Mouse (Mus musculus) embryonic facial prominence, embryonic 15.5 days (tissue): ENCODE data around the gene Ak7. TPM values are rescaled to one million over a fixed set of nuclear protein-coding genes. Genes with fewer than 3 reads are reported as not detected.

Experiments used
- ATAC-seq: fragments of 200-750 bp; cut with Nextera tagmentation; 2 replicates; pipeline ENCODE4 v1.8.0; 2017; ENCODE audit warnings: low read depth, moderate TSS enrichment; ENCODE audit not compliant: insufficient number of reproducible peaks, low FRiP score, low TSS enrichment
- H3K27ac ChIP-seq: fragments of 300-500 bp; sonication (generic); replicated peaks from 2 replicates; pipeline ENCODE4 v1.5.1; 2015; ENCODE audit warnings: mild to moderate bottlenecking, inconsistent platforms
- H3K27me3 ChIP-seq: fragments of 300-500 bp; sonication (generic); 2 replicates; pipeline ENCODE4 v1.6.1; 2015; ENCODE audit warnings: inconsistent platforms
- H3K36me3 ChIP-seq: fragments of 300-500 bp; sonication (generic); 2 replicates; pipeline ENCODE4 v1.6.1; 2015; ENCODE audit warnings: mild to moderate bottlenecking, inconsistent platforms
- H3K4me1 ChIP-seq: fragments of 300-500 bp; sonication (generic); 2 replicates; pipeline ENCODE4 v1.6.1; 2015; ENCODE audit warnings: inconsistent platforms
- H3K4me2 ChIP-seq: fragments of 300-500 bp; sonication (generic); replicated peaks from 2 replicates; pipeline ENCODE4 v1.6.1; 2015; ENCODE audit warnings: mild to moderate bottlenecking, inconsistent platforms
- H3K4me3 ChIP-seq: fragments of 300-500 bp; sonication (generic); replicated peaks from 2 replicates; pipeline ENCODE4 v1.5.1; 2015; ENCODE audit warnings: mild to moderate bottlenecking, inconsistent platforms
- H3K9ac ChIP-seq: fragments of 300-500 bp; sonication (generic); 2 replicates; pipeline ENCODE4 v1.6.1; 2015; ENCODE audit warnings: inconsistent platforms
- H3K9me3 ChIP-seq: fragments of 300-500 bp; sonication (generic); replicated peaks from 2 replicates; pipeline ENCODE4 v1.6.1; 2016; ENCODE audit warnings: inconsistent platforms
- WGBS: fragments of 180-500 bp; shearing (Covaris S2); methylation state at CpG from one replicate; pipeline ENCODE4 v1.1.7; 2015; 5-methylcytosine and 5-hydroxymethylcytosine counted together
- polyA plus RNA-seq: library from polyadenylated mRNA; unstranded; fragments of >200 nt; fragmentation: Nextera tagmentation; extraction: Ambion mirVana; gene quantifications from 2 replicates; pipeline ENCODE4 v1.2.1, GENCODE M21; 2015

Ak7 gene
- polyA plus RNA-seq, 1 experiment from 2014 or later, result 4.7 TPM

DNA sequence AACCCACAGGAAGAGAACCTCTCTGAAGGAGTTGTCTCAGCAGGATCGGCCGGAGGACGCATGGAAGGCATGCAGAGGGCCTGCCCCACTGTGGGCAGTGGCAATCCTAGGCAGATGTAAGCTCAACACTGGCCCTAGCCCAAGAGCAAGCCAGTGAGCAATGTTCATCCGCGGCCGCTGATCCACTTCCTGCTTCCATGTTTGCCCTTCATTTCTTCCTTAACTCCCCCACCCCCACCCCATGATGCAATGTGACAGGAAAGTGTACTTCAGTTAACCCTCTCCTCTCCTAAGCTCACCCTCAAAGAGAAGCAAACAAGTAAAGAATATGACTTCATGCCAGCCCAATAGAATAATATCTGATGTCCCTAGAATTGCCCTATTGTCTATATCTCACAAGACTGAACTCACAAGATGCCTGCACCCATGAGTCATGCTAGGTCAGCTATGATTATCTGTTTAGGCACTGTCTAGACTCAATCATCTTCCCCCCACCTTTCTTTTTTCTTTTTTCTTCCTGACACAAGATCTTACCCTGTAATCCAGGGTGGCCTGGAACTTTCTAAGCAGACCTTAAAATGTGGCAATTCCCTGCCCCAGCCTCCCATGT lies 25.2 kb downstream of the Ak7 start:
- no peak overlapping the region for H3K9ac ChIP-seq
- no peak overlapping the region for H3K4me2 ChIP-seq
- no peak for ATAC-seq
- H3K9me3 ChIP-seq, result no peaks in the 10 kb centered on the region
- H3K4me3 ChIP-seq, result no peak overlapping the region
- 74% methylated on average over 6 of the region's 6 CpGs for WGBS
- H3K27me3 ChIP-seq, result no peaks in the 10 kb centered on the region
- no peaks in the 10 kb centered on the region for H3K4me1 ChIP-seq
- no peak overlapping the region for H3K27ac ChIP-seq
- no peaks in the 10 kb centered on the region for H3K36me3 ChIP-seq

DNA sequence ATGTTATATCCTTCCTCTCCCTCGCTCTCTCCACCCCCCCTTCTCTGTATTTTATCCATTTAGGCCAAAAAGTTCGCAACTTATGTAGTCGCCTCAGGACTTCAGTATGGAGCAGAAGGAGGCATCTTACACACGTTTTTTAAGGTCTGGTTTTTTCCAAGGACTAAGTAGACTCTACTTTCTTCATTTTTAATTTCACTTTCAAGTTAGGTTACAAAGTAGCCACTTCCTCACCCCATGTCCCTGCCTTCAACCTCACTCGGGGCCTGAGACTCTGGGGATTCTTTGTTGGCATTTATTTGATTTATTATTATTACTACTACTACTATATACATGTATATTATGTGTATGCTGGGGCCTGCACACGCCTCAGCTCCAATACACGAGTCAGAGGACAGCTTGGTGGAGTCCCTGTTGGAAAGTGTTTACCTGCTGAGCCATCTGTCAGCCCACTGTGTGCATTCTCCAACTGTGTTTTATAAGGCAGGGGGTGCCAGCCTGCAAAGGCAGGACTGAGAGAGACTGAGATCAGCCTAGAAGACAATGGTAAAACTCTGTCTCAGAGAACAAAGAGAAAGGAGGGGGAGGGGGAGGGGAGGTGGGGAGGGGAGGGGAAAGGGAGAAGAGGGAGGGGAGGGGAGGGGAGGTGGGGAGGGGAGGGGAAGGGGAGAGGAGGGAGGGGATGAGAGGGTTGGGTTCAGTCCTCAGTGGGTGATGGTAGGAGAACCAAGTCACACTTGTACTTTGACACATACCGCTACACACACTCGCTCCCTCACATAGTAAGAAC lies 27.8 kb downstream of the Ak7 start:
- Histone ChIP-seq H3K9me3 (no peaks in the 10 kb centered on the region), H3K4me3 (no peak overlapping the region), H3K36me3 (no peaks in the 10 kb centered on the region), H3K9ac (no peak overlapping the region), H3K27ac (no peak overlapping the region), H3K4me2 (no peak overlapping the region), H3K27me3 (no peaks in the 10 kb centered on the region), H3K4me1 (no peaks in the 10 kb centered on the region)
- 81% methylated on average over 9 of the region's 9 CpGs for WGBS
- ATAC-seq, result no peak

DNA sequence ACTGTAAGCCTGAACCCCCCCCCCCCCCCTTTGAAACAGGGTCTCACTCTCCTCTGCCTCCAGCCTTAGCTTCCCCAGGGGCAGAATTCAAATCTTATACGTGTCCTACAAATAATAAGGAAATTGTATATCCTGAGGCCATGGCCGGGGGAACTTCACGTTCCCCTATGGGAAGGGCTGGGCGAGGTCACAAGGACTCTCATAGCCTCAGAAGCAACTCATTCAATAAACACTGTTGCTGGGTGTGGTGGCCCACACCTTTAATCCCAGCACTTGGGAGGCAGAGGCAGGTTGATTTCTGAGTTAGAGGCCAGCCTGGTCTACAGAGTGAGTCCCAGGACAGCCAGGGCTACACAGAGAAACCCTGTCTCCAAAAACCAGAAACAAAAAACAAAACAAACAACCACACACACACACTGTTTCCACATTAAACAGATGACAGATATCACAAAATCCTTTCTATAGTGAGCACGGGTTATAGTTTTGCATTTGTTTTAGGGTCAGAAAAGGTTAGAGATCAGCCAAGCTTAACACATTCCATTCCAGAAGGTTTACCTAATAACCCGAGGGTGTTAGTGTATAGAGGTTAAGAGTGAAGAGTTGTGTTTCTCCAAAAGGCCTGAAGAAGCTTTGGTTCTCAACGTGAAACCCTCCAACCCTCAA lies 29.6 kb downstream of the Ak7 start:
- Histone ChIP-seq H3K4me3 (no peak overlapping the region), H3K4me2 (no peak overlapping the region), H3K27me3 (no peaks in the 10 kb centered on the region), H3K9me3 (no peaks in the 10 kb centered on the region), H3K9ac (no peak overlapping the region), H3K36me3 (no peaks in the 10 kb centered on the region), H3K4me1 (no peaks in the 10 kb centered on the region), H3K27ac (no peak overlapping the region)
- 51% methylated on average over 7 of the region's 7 CpGs for WGBS
- ATAC-seq, result no peak

- Histone ChIP-seq H3K27ac (no peak overlapping the region), H3K4me2 (no peak overlapping the region), H3K9ac (no peak overlapping the region), H3K4me1 (no peaks in the 10 kb centered on the region), H3K27me3 (no peaks in the 10 kb centered on the region), H3K4me3 (no peak overlapping the region), H3K36me3 (no peaks in the 10 kb centered on the region), H3K9me3 (no peaks in the 10 kb centered on the region)
- no peak for ATAC-seq
- 80% methylated on average over 6 of the region's 6 CpGs for WGBS
Observed at GRCm38 (mm10) chr12:105735889-105736251, 30.1 kb downstream of the Ak7 start.

DNA sequence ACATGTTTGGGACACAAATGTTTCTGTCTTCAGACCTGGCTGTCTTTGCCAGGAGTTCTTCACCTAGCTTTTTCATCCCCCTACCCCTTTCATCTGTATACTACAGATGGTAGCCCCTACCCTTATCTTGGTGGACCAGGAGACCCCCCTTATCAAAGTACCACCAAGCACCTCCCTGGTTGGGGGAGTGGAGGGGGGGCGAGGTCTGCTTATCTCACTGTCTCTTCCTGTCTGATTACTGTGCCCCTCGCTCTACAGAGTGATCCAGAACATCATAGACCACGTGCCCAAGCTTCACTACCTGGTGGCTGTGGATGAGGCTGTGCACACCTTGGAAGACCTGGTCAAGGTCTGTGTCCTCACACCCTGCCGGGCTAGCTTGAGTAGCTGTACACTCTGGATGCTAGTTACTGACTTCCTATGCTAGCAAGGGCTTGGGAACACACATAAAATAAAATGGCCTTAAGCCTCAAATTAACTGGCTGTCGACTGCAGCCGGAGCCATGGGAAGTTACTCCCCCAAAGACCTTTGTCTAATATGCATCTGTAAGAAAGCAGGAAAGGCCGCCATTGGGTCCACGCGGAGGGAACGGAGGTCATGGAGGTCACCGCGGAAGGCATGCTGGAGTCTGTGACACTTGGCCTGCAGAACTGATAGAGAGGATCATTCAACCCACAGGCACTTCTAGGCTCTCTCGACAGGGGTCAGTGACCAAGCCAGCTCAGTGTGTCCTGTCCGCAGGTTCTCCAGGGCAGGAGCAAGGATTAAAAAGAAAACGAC lies 32.7 kb downstream of the Ak7 start:
- Histone ChIP-seq H3K36me3 (no peaks in the 10 kb centered on the region), H3K4me2 (no peak overlapping the region), H3K4me1 (no peaks in the 10 kb centered on the region), H3K27me3 (no peaks in the 10 kb centered on the region), H3K27ac (no peak overlapping the region), H3K4me3 (no peak overlapping the region), H3K9me3 (no peaks in the 10 kb centered on the region), H3K9ac (no peak overlapping the region)
- ATAC-seq, result no peak
- 67% methylated on average over 15 of the region's 15 CpGs for WGBS

DNA sequence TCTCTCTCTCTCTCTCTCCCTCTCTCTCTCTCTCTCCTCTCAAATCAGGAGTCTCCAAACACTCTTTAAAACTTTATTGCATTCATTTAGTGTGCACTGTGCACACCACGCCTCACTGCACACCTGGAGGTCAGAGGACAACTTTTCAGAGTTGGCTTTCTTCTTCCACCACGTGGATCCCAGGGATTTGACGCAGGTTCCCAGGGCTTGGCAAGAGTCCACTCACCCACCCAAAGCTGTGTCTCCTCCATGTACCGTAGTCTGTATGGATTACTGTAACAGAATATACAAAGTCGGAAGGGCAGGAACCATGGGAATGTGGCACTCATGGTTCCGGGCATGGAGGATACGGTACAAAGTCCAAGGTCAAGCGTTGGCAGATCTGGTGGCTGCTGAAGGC lies 33.9 kb downstream of the Ak7 start:
- 88% methylated on average over 8 of the region's 8 CpGs for WGBS
- no peak for ATAC-seq

GRCm38 (mm10) chr12:105748114-105748513 lies 42.3 kb downstream of the Ak7 start:
- Histone ChIP-seq H3K27me3 (no peaks in the 10 kb centered on the region), H3K4me1 (no peaks in the 10 kb centered on the region), H3K4me3 (no peak overlapping the region), H3K9ac (no peak overlapping the region), H3K27ac (no peak overlapping the region), H3K4me2 (no peak overlapping the region), H3K36me3 (no peaks in the 10 kb centered on the region), H3K9me3 (no peaks in the 10 kb centered on the region)
- ATAC-seq, result no peak
- 64% methylated on average over 5 of the region's 5 CpGs for WGBS

More for the DNA sequence above, 33.9 kb downstream of the Ak7 start:
- H3K4me2 ChIP-seq, result no peak overlapping the region
- H3K9ac ChIP-seq, result no peak overlapping the region
- H3K4me1 ChIP-seq, result no peaks in the 10 kb centered on the region
- no peaks in the 10 kb centered on the region for H3K9me3 ChIP-seq
- H3K27me3 ChIP-seq, result no peaks in the 10 kb centered on the region
- no peak overlapping the region for H3K27ac ChIP-seq
- no peaks in the 10 kb centered on the region for H3K36me3 ChIP-seq
- no peak overlapping the region for H3K4me3 ChIP-seq

DNA sequence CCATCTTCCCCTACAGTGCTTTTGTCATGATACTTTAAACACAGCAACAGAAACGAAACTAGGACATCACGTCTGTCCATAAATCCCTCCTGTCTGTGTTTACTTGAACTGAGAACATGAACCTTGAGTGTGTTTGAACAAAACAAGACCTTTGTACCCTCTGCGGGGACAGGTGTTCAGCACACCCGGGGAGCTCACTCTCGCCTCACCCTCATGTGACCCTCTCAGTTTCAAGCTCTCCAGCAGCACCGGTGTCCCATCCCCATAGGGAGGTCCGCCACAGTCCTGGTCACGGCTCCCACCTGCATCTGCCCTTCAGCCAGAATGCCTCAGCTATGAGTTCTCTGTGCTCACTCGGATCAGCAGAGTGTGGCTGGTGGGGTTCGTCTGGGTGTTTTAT lies 48.0 kb downstream of the Ak7 start:
- Histone ChIP-seq H3K36me3 (no peaks in the 10 kb centered on the region), H3K27ac (no peak overlapping the region), H3K4me1 (no peaks in the 10 kb centered on the region), H3K9ac (no peak overlapping the region), H3K27me3 (no peaks in the 10 kb centered on the region), H3K4me3 (no peak overlapping the region), H3K4me2 (no peak overlapping the region), H3K9me3 (no peaks in the 10 kb centered on the region)
- WGBS, result 90% methylated on average over 10 of the region's 10 CpGs
- no peak for ATAC-seq

DNA sequence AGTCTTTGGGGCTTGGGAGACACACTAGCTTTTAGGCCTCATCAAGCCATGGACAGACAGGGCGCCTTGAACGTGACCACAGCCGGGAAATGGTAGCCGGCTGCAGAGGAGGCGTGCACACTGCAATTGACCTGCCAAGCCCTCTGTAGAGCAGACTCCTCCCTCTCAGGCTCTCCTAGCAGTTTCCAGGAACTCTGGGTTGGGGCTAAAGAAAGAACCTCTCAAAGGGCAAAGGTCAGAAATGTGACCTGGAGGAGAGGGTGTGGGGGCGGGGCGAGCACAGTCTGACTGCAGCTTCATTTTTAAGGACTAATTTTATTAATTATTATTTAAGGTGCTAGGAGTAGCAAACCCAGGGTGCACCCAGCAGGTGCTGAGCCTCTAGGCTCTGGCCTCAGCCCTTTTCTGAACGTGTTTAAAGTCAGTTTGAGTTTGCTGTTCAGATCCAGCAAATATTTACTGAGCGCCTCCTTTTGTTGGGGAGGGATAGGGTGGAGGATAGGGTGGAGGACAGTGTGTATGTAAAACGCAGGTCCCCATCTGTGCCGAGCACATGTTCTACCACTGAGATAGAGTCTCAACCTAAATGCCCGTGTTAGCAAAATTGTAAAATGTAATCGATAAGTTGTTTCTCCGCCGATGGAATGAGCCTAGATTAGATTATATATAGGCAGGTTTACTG lies 52.2 kb downstream of the Ak7 start:
- Histone ChIP-seq H3K4me1 (peaks cover 5% of the 10 kb centered on the region; the same call in 1 of the 2 replicates), H3K4me2 (no peak overlapping the region), H3K4me3 (no peak overlapping the region), H3K36me3 (no peaks in the 10 kb centered on the region), H3K27me3 (no peaks in the 10 kb centered on the region), H3K27ac (no peak overlapping the region), H3K9ac (no peak overlapping the region), H3K9me3 (no peaks in the 10 kb centered on the region)
- WGBS, result 35% methylated on average over 15 of the region's 15 CpGs
- no peak for ATAC-seq

- no peak overlapping the region for H3K9ac ChIP-seq
- no peaks in the 10 kb centered on the region for H3K9me3 ChIP-seq
- WGBS, result 82% methylated on average over 2 of the region's 2 CpGs
- H3K27me3 ChIP-seq, result no peaks in the 10 kb centered on the region
- no peak overlapping the region for H3K4me3 ChIP-seq
- peaks cover 5% of the 10 kb centered on the region; the same call in 1 of the 2 replicates for H3K4me1 ChIP-seq
- no peak for ATAC-seq
- H3K27ac ChIP-seq, result no peak overlapping the region
- H3K4me2 ChIP-seq, result no peak overlapping the region
- H3K36me3 ChIP-seq, result no peaks in the 10 kb centered on the region
Observed at GRCm38 (mm10) chr12:105758911-105759310, 53.1 kb downstream of the Ak7 start.
